Mouse (Mus musculus): Measurements from ENCODE around the gene Dglucy.

Gene Dglucy

GRCm38 (mm10) chr12:100778934-100779865, at the start of gene Dglucy:
Gene Dglucy, plus strand, starts transcription at chr12:100779057.
- peak; percentile 87 to 92 for DNase-seq (ENCODE audit: low spot score in 2 of 2)

GRCm38 (mm10) chr12:100735156-100735555, 43.7 kb upstream of the Dglucy start:
- DNase-seq (ENCODE audit: low spot score in 2 of 2): no peak

GRCm38 (mm10) chr12:100735581-100735980, 43.3 kb upstream of the Dglucy start:
- DNase-seq (ENCODE audit: low spot score in 2 of 2): no peak

- no peak for DNase-seq (ENCODE audit: low spot score in 2 of 2)
These were observed 40.4 kb upstream of the Dglucy start for GRCm38 (mm10) chr12:100738498-100738897.

- DNase-seq (ENCODE audit: low spot score in 2 of 2): no peak
These were observed 39.8 kb upstream of the Dglucy start for GRCm38 (mm10) chr12:100739011-100739570.

GRCm38 (mm10) chr12:100740313-100740712, 38.5 kb upstream of the Dglucy start:
- DNase-seq (ENCODE audit: low spot score in 2 of 2): no peak

GRCm38 (mm10) chr12:100742468-100742867, 36.4 kb upstream of the Dglucy start:
- no peak for DNase-seq (ENCODE audit: low spot score in 2 of 2)

- no peak for DNase-seq (ENCODE audit: low spot score in 2 of 2)
These were observed 25.9 kb upstream of the Dglucy start for GRCm38 (mm10) chr12:100752977-100753376.

- DNase-seq (ENCODE audit: low spot score in 2 of 2): peak in 1 of 2 experiments; percentile 7
These were observed 25.1 kb upstream of the Dglucy start for GRCm38 (mm10) chr12:100753716-100754115.

- DNase-seq (ENCODE audit: low spot score in 2 of 2): no peak
These were observed 21.4 kb upstream of the Dglucy start for GRCm38 (mm10) chr12:100757427-100757826.

GRCm38 (mm10) chr12:100762663-100763425, 16.0 kb upstream of the Dglucy start:
- no peak for DNase-seq (ENCODE audit: low spot score in 2 of 2)

GRCm38 (mm10) chr12:100764329-100765018, 14.4 kb upstream of the Dglucy start:
- DNase-seq (ENCODE audit: low spot score in 2 of 2): no peak

GRCm38 (mm10) chr12:100769871-100770270, 9.0 kb upstream of the Dglucy start:
- no peak for DNase-seq (ENCODE audit: low spot score in 2 of 2)

GRCm38 (mm10) chr12:100770765-100771164, 8.1 kb upstream of the Dglucy start:
- no peak for DNase-seq (ENCODE audit: low spot score in 2 of 2)

- peak in 1 of 2 experiments; percentile 34 for DNase-seq (ENCODE audit: low spot score in 2 of 2)
These were observed 6.5 kb upstream of the Dglucy start for GRCm38 (mm10) chr12:100772230-100772984.

- DNase-seq (ENCODE audit: low spot score in 2 of 2): peak in 1 of 2 experiments; percentile 20
These were observed 4.1 kb upstream of the Dglucy start for GRCm38 (mm10) chr12:100774756-100775155.

GRCm38 (mm10) chr12:100775291-100775690, 3.6 kb upstream of the Dglucy start:
- DNase-seq (ENCODE audit: low spot score in 2 of 2): no peak

- peak; percentile 7 to 20 for DNase-seq (ENCODE audit: low spot score in 2 of 2)
These were observed 2.8 kb upstream of the Dglucy start for GRCm38 (mm10) chr12:100775911-100776581.

- DNase-seq (ENCODE audit: low spot score in 2 of 2): no peak
These were observed 1.9 kb upstream of the Dglucy start for GRCm38 (mm10) chr12:100776991-100777390.

GRCm38 (mm10) chr12:100778276-100778933, 452 bp upstream of the Dglucy start:
- DNase-seq (ENCODE audit: low spot score in 2 of 2): no peak

All from urinary bladder, postnatal 36 days (tissue).